8 mouse cellular contexts compared by ENCODE assay signal in the genomic region with DNA sequence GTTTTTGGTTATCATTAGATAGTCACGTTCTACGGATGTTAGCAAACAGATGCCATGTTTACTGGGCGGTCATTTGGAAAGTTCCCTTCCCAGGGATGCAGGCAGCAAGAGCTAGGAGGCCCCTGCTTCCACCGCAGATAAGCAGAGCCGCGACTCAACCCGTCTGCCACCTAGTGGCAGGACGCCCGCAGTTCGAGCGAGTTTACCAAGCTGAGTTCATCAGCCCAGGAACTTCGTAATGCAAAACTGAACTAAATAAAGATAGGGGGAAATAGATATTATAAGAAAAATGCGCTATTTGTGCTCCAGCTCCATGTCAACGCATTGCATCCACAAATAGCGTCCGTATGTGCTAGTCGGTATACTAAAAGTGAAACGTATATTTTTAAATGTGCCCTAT. TPM values are rescaled to one million over a fixed set of nuclear protein-coding genes. Genes with fewer than 3 reads are reported as not detected.
DNase-seq lines count a peak whose midpoint lies in the region; ATAC-seq lines count a peak whose summit lies in the region.

No protein-coding gene starts in this region.

- peak; percentile 92 for ATAC-seq in frontal cortex, adult (ENCODE audit: low TSS enrichment)
- ATAC-seq in hematopoietic stem cell, adult 5-6 weeks (replicated peaks in 1 of 2; ENCODE audit: insufficient read depth in 1 of 2, low FRiP score in 2 of 2, low TSS enrichment in 1 of 2, low read depth in 1 of 2, poor library complexity in 2 of 2, severe bottlenecking in 2 of 2), result peak; percentile 84 to 87
- peak; percentile 96 for ATAC-seq in megakaryocyte-erythroid progenitor cell, adult 5-6 weeks (replicated peaks; ENCODE audit: low FRiP score, low TSS enrichment, poor library complexity, severe bottlenecking)

- peak; percentile 89 for DNase-seq in NIH3T3 (ENCODE audit: low read depth)
- peak; percentile 34 for DNase-seq in cerebellum, adult 11-12 months
- DNase-seq in left cerebral cortex, adult 11 months (ENCODE audit: low spot score), result peak; percentile 66
- peak; percentile 88 for DNase-seq in right cerebral cortex, postnatal 14 days
- peak; percentile 58 to 80 for DNase-seq in urinary bladder, postnatal 4 days (ENCODE audit: low spot score in 2 of 2)

RNA-seq across cellular contexts. Expression of gene Il1b, which starts 37.5 kb away (rescaled TPM):
- 3.0 and 14.1 TPM in 2 replicates for total RNA-seq in hematopoietic stem cell, adult 5-6 weeks (2017)
- total RNA-seq in megakaryocyte-erythroid progenitor cell, adult 5-6 weeks (2014; fragmentation: Nextera tagmentation), result not detected in 2 replicates
- total RNA-seq in megakaryocyte-erythroid progenitor cell, adult 5-6 weeks (2017), result 0.56 and 4.3 TPM in 2 replicates

Comparison
In these comparisons a context has a peak if more than half of its experiments do, and no peak if none do; other contexts are left out.
1. Peak in every context shown above with its lines: DNase-seq and ATAC-seq.
2. DNase-seq: peak in every context shown above with its lines; median percentile 89 in NIH3T3; 88 in right cerebral cortex, postnatal 14 days; 69 in urinary bladder, postnatal 4 days; 66 in left cerebral cortex, adult 11 months; 34 in cerebellum, adult 11-12 months.